8 mouse cellular contexts compared by ENCODE assay signal in the genomic region with DNA sequence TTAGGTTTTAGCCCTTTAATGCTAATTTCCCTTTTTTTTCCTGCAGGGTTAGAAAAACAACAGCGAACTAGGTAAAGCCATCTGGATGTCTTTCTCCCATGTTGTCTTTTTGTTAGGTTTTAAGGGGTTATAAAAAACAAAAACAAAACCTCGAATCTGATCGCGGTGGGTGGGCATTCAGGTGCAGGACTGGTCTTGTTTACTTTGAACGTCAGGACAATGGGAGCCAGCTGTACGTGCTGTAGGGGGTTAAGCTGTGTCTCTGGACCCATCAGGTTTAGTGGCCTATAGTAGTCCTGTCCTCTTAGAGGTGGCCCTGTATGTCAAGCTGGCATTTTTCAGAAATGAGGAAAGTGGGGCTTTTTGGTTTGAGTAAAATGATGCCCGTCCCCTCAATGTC. TPM values are rescaled to one million over a fixed set of nuclear protein-coding genes. Genes with fewer than 3 reads are reported as not detected.
DNase-seq lines count a peak whose midpoint lies in the region; ATAC-seq and TF ChIP-seq lines count a peak whose summit lies in the region.

No protein-coding gene starts in this region.

- intact Hi-C loops in heart, postnatal 10 days (cut with DNase I), result no loop called here

- no peak for DNase-seq in heart, postnatal 10 days
- DNase-seq in ES-E14 (ENCODE audit: low read depth, low spot score), result no peak
- no peak for DNase-seq in forebrain, embryonic 14.5 days (ENCODE audit: low spot score)
- no peak for DNase-seq in adrenal gland, postnatal 25 days
- no peak for DNase-seq in ovary, postnatal 10 days (ENCODE audit: low spot score)
- DNase-seq in adrenal gland, adult 2 months, result no peak

- H3K4me3 ChIP-seq in heart, embryonic 11.5 days (ENCODE audit: low read depth, low read length), result peak overlapping the region; percentile 83
- peak overlapping the region; percentile 90 to 94; a peak in 3 of 4 replicates for H3K4me3 ChIP-seq in ES-E14 (ENCODE audit: insufficient read depth in 1 of 2, low read depth in 1 of 2, low read length in 2 of 2, poor library complexity in 1 of 2, severe bottlenecking in 1 of 2)
- H3K4me3 ChIP-seq in forebrain, embryonic 14.5 days (ENCODE audit: low read depth, low read length), result peak overlapping the region; percentile 80
- H3K4me3 ChIP-seq in liver, embryonic 12.5 days, result peak overlapping the region; percentile 91

- H3K4me1 ChIP-seq in heart, embryonic 11.5 days (ENCODE audit: control insufficient read depth, insufficient read depth, low read length), result peaks cover 15% of the 10 kb centered on the region
- peaks cover 0 to 4% of the 10 kb centered on the region in 2 experiments; a peak in 1 of 4 replicates for H3K4me1 ChIP-seq in ES-E14 (ENCODE audit: control insufficient read depth in 2 of 2, insufficient read depth in 2 of 2, low read length in 2 of 2, poor library complexity in 1 of 2)
- peaks cover 4% of the 10 kb centered on the region; the same call in 1 of the 2 replicates for H3K4me1 ChIP-seq in forebrain, embryonic 14.5 days (ENCODE audit: control insufficient read depth, insufficient read depth, low read length)
- H3K4me1 ChIP-seq in liver, embryonic 12.5 days, result peaks cover 56% of the 10 kb centered on the region

- no peak for ATAC-seq in heart, embryonic 11.5 days (replicated peaks; ENCODE audit: insufficient number of reproducible peaks, low FRiP score, low TSS enrichment)
- no peak for ATAC-seq in forebrain, embryonic 14.5 days
- ATAC-seq in liver, embryonic 12.5 days, result no peak

- H3K27me3 ChIP-seq in heart, embryonic 11.5 days (ENCODE audit: control insufficient read depth, insufficient read depth, low read length), result no peaks in the 10 kb centered on the region
- no peaks in the 10 kb centered on the region for H3K27me3 ChIP-seq in forebrain, embryonic 14.5 days (replicated peaks; ENCODE audit: control insufficient read depth, insufficient read depth, low read length)
- no peaks in the 10 kb centered on the region for H3K27me3 ChIP-seq in liver, embryonic 12.5 days (replicated peaks)

- H3K27ac ChIP-seq in heart, embryonic 11.5 days (ENCODE audit: low read depth, low read length), result no peak overlapping the region
- no peak overlapping the region for H3K27ac ChIP-seq in ES-E14 (ENCODE audit: insufficient read depth, low read depth, low read length, poor library complexity, severe bottlenecking)
- no peak overlapping the region for H3K27ac ChIP-seq in forebrain, embryonic 14.5 days (ENCODE audit: low read depth, low read length)
- peak overlapping the region; percentile 94 for H3K27ac ChIP-seq in liver, embryonic 12.5 days

- no peaks in the 10 kb centered on the region for H3K9me3 ChIP-seq in heart, embryonic 11.5 days (replicated peaks; ENCODE audit: control insufficient read depth, low read length)
- no peaks in the 10 kb centered on the region for H3K9me3 ChIP-seq in ES-E14 (ENCODE audit: control insufficient read depth, insufficient read depth, low read depth, low read length)
- H3K9me3 ChIP-seq in forebrain, embryonic 14.5 days (replicated peaks; ENCODE audit: control insufficient read depth, low read length), result no peaks in the 10 kb centered on the region
- H3K9me3 ChIP-seq in liver, embryonic 12.5 days (replicated peaks), result no peaks in the 10 kb centered on the region

- H3K4me2 ChIP-seq in heart, embryonic 11.5 days, result peak overlapping the region; percentile 88
- H3K4me2 ChIP-seq in forebrain, embryonic 14.5 days (ENCODE audit: low read length), result peak overlapping the region; percentile 80
- peak overlapping the region; percentile 92 for H3K4me2 ChIP-seq in liver, embryonic 12.5 days

- H3K36me3 ChIP-seq in heart, embryonic 11.5 days (ENCODE audit: control insufficient read depth, insufficient read depth, low read length), result no peaks in the 10 kb centered on the region
- no peaks in the 10 kb centered on the region; the same call in 1 of the 2 replicates for H3K36me3 ChIP-seq in ES-E14 (ENCODE audit: control insufficient read depth, insufficient read depth, low read length, poor library complexity, severe bottlenecking)
- H3K36me3 ChIP-seq in forebrain, embryonic 14.5 days (ENCODE audit: control insufficient read depth, insufficient read depth, low read length), result no peaks in the 10 kb centered on the region
- peaks cover 26% of the 10 kb centered on the region for H3K36me3 ChIP-seq in liver, embryonic 12.5 days

- H3K9ac ChIP-seq in heart, embryonic 11.5 days (ENCODE audit: low read depth, low read length), result peak overlapping the region; percentile 85
- no peak overlapping the region for H3K9ac ChIP-seq in ES-E14 (ENCODE audit: insufficient read depth, low read depth, low read length, poor library complexity, severe bottlenecking)
- H3K9ac ChIP-seq in forebrain, embryonic 14.5 days (ENCODE audit: low read length), result peak overlapping the region; percentile 82
- H3K9ac ChIP-seq in liver, embryonic 12.5 days, result peak overlapping the region; percentile 94

- 11% methylated on average over 7 of the region's 7 CpGs for WGBS in heart, embryonic 11.5 days (ENCODE audit: insufficient replicate concordance)
- WGBS in forebrain, embryonic 14.5 days, result 5% methylated on average over 7 of the region's 7 CpGs
- WGBS in liver, embryonic 12.5 days (ENCODE audit: insufficient replicate concordance), result 12% methylated on average over 7 of the region's 7 CpGs

- in situ Hi-C loops in ES-E14 (cut with MboI; ENCODE audit: low sequenced_read_pairs in 2 of 2, unreplicated experiment in 2 of 2), result no loop called here

TF ChIP-seq in ES-E14, 5 proteins besides CTCF, POLR2A, EP300 and RAD21:
- TF ChIP-seq ZNF384 (IDR thresholded peaks at IDR 0.05; ENCODE audit: low read depth, low read length) (peak; percentile 19; the same call in 1 of the 2 replicates), ZC3H11A (IDR thresholded peaks at IDR 0.05; ENCODE audit: borderline replicate concordance, low read depth, low read length) (no peak), CHD2 (IDR thresholded peaks at IDR 0.05; ENCODE audit: low read depth, low read length) (no peak)
TF ChIP-seq in ES-E14: peak in this region for 1.

RNA-seq across cellular contexts. Expression of gene Serinc5, which starts 1.0 kb away (rescaled TPM):
- 9.9 and 13.4 TPM in 2 replicates for polyA plus RNA-seq in heart, embryonic 11.5 days (2014; fragmentation: Nextera tagmentation; extraction: Ambion mirVana)
- 10 to 100 TPM; 30.7 to 36.8 TPM for total RNA-seq in heart, postnatal 10 days (2021)
- 14.9 and 25.8 TPM in 2 replicates for total RNA-seq in ES-E14 (2012; rRNA removed)
- 13.7 and 15.5 TPM in 2 replicates for polyA plus RNA-seq in forebrain, embryonic 14.5 days (2014; fragmentation: Nextera tagmentation; extraction: Ambion mirVana)
- polyA plus RNA-seq in liver, embryonic 12.5 days (2016; fragmentation: Nextera tagmentation; extraction: Ambion mirVana), result 26.7 and 27.6 TPM in 2 replicates
- 57.9 and 74.2 TPM in 2 replicates for total RNA-seq in adrenal gland, postnatal 25 days (2021)
- 100 to 1,000 TPM in 1 of 2 experiments, 10 to 100 TPM in 1; 39.4 to 119 TPM for total RNA-seq in adrenal gland, adult 2 months (2021)
- polyA plus RNA-seq in adrenal gland, adult 2 months (2012; rRNA removed), result 20.0 and 38.6 TPM in 2 replicates

RNA-seq across cellular contexts. Expression of gene Spz1, which starts 35.9 kb away (rescaled TPM):
- polyA plus RNA-seq in heart, embryonic 11.5 days (2014; fragmentation: Nextera tagmentation; extraction: Ambion mirVana), result not detected in 2 replicates
- total RNA-seq in heart, postnatal 10 days (2021), result not detected
- total RNA-seq in ES-E14 (2012; rRNA removed), result 0.76 and 1.8 TPM in 2 replicates
- polyA plus RNA-seq in forebrain, embryonic 14.5 days (2014; fragmentation: Nextera tagmentation; extraction: Ambion mirVana), result not detected in 2 replicates
- not detected in 2 replicates for polyA plus RNA-seq in liver, embryonic 12.5 days (2016; fragmentation: Nextera tagmentation; extraction: Ambion mirVana)
- not detected in 2 replicates for total RNA-seq in adrenal gland, postnatal 25 days (2021)
- total RNA-seq in adrenal gland, adult 2 months (2021), result not detected
- not detected in 2 replicates for polyA plus RNA-seq in adrenal gland, adult 2 months (2012; rRNA removed)
